Mouse (Mus musculus) heart, postnatal 0 days (tissue): ENCODE data around the gene Gm12216.
"Not testable (repeated sequence)": the region's sequence is repeated elsewhere in the genome, so short reads cannot be mapped to it uniquely, and the experiment has no call there.

Source experiments
- CTCF ChIP-seq: IDR thresholded peaks from 2 replicates; pipeline ENCODE4 v1.5.1; 2016; ENCODE audit warnings: antibody characterized with exemption, control low read depth, low read depth
- EP300 ChIP-seq: IDR thresholded peaks from 2 replicates; pipeline ENCODE4 v1.6.1; 2016; ENCODE audit warnings: antibody characterized with exemption, low read depth

- not testable (repeated sequence) for TF ChIP-seq CTCF, EP300
Observed at GRCm38 (mm10) chr11:53860944-53861343, 1.9 kb upstream of the Gm12216 start.
